Mouse (Mus musculus): Measurements from ENCODE around the gene Gm21149.
"Not testable (repeated sequence)": the region's sequence is repeated elsewhere in the genome, so short reads cannot be mapped to it uniquely, and the experiment has no call there.

Gene Gm21149

GRCm38 (mm10) chr5:15476423-15476822 is at the start of gene Gm21149:
Gm21149 (minus strand) TSS chr5:15476523.
- DNase-seq = not testable (repeated sequence)

- not testable (repeated sequence) for DNase-seq
Observed at GRCm38 (mm10) chr5:15522470-15522869, 46.1 kb upstream of the Gm21149 start.

- DNase-seq = not testable (repeated sequence)
Observed at GRCm38 (mm10) chr5:15522028-15522427, 45.7 kb upstream of the Gm21149 start.

- not testable (repeated sequence) for DNase-seq
Observed at GRCm38 (mm10) chr5:15520418-15520817, 44.1 kb upstream of the Gm21149 start.

GRCm38 (mm10) chr5:15517150-15517549 is 40.8 kb upstream of the Gm21149 start:
- DNase-seq = not testable (repeated sequence)

GRCm38 (mm10) chr5:15512236-15512635 is 35.9 kb upstream of the Gm21149 start:
- not testable (repeated sequence) for DNase-seq

GRCm38 (mm10) chr5:15509911-15510310 is 33.6 kb upstream of the Gm21149 start:
- DNase-seq = not testable (repeated sequence)

GRCm38 (mm10) chr5:15508460-15509451 is 32.4 kb upstream of the Gm21149 start:
- DNase-seq = not testable (repeated sequence)

- DNase-seq = not testable (repeated sequence)
Observed at GRCm38 (mm10) chr5:15507757-15508459, 31.6 kb upstream of the Gm21149 start.

- DNase-seq = no peak
Observed at GRCm38 (mm10) chr5:15507309-15507619, 30.9 kb upstream of the Gm21149 start.

- DNase-seq = no peak
Observed at GRCm38 (mm10) chr5:15506575-15507308, 30.4 kb upstream of the Gm21149 start.

GRCm38 (mm10) chr5:15498774-15499400 is 22.6 kb upstream of the Gm21149 start:
- DNase-seq = not testable (repeated sequence)

GRCm38 (mm10) chr5:15498350-15498749 is 22.0 kb upstream of the Gm21149 start:
- not testable (repeated sequence) for DNase-seq

- not testable (repeated sequence) for DNase-seq
Observed at GRCm38 (mm10) chr5:15490934-15491333, 14.6 kb upstream of the Gm21149 start.

- DNase-seq = no peak
Observed at GRCm38 (mm10) chr5:15488743-15489142, 12.4 kb upstream of the Gm21149 start.

- not testable (repeated sequence) for DNase-seq
Observed at GRCm38 (mm10) chr5:15484616-15485015, 8.3 kb upstream of the Gm21149 start.

GRCm38 (mm10) chr5:15483576-15483975 is 7.3 kb upstream of the Gm21149 start:
- DNase-seq = not testable (repeated sequence)

GRCm38 (mm10) chr5:15482815-15483214 is 6.5 kb upstream of the Gm21149 start:
- peak in 1 of 2 experiments; percentile 2 for DNase-seq

- DNase-seq = not testable (repeated sequence)
Observed at GRCm38 (mm10) chr5:15470141-15470540, 6.2 kb downstream of the Gm21149 start.

- DNase-seq = not testable (repeated sequence)
Observed at GRCm38 (mm10) chr5:15467768-15468167, 8.6 kb downstream of the Gm21149 start.

- DNase-seq = not testable (repeated sequence)
Observed at GRCm38 (mm10) chr5:15466218-15466617, 10.1 kb downstream of the Gm21149 start.

- DNase-seq = peak in 1 of 2 experiments; percentile 10
Observed at GRCm38 (mm10) chr5:15463561-15463960, 12.8 kb downstream of the Gm21149 start.
